Mouse (Mus musculus) right cerebral cortex, adult 2 months (tissue): ENCODE measurements around the gene Gm20388.
A peak's percentile ranks its signal among the peaks of the same experiment; 100 is the strongest.

ENCODE experiments used
- DNase-seq, 2 experiments: peaks; one replicate each; pipeline ENCODE4 v3.0.0; 2021 to 2022; ENCODE audit warnings: low spot score in 2 of 2

Gm20388 gene

GRCm38 (mm10) chr8:120412911-120413625 is 502.4 kb downstream of the Gm20388 start:
- DNase-seq, result peak; percentile 65 to 67

DNA sequence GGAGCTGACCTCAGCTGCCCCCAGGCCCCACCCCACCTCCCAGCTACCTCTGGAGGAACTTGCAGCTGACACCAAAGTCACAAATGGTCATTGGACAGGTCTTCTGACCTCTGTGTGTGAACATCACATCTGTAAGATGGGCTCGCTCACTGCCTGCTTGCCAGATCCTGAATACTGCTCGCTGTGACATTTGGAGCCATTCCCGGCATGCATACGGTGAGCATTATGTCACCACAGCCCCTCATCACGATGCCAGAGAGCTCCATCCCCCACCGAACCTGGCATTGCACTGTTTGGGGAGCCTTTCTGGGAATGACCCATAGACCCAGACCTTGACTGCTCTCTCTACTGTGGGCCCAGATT is 503.0 kb downstream of the Gm20388 start:
- DNase-seq, result no peak

DNA sequence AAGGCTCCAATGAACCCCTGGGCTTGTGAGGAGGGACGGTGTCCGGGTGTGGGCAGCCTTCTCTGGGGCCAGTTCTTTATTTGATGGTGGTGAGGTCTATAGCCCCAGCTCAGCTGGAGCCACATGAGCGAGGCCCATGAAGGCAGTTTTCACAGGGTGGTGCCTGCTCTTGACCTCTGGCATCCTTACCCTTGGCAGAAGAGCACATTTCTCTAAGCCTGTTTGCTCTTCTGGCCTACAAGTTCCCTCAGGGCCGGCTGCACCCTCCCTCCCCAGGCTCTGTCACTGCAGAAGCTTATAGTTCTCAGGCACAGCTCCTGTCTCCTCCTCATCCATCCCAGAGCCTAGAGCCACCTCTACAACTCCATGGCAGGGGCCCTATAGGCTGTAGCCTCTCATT is 503.6 kb downstream of the Gm20388 start:
- no peak for DNase-seq

DNA sequence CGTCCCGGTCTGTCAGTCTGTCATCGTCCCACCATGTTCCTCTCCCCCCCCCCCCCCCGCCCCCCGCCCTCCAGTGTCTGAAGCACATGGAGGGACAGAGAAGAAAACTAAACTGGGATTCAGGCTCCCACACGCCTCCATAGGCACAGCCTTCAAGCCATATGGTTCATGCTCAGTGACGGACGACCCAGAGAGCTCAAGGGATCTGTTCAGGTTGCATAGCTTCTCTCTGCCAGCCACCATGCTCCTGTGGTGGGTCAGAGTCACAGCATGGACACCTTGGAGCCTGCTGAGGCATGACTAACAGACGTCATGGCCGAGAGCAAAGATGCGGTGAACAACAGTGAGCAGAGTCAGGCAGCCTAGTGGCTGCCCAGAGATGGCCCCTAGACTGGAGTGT is 504.8 kb downstream of the Gm20388 start:
- no peak for DNase-seq

DNA sequence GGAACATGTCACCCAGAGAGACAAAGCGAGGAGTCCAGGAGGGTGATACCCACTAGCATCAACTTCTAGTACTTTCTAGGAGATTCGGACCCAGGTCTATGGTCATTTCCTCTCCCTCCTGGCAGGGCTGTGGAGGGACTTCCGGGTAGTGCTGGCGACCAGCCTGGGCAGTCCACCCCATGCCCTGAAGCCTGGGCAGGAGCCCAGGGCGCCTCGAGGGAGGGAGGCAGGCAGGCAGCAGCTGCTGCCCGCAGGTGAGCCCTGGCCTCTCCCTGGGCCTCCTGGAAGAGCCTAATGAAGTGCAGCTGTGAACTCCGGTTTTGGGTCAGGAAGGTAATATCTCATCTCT is 505.5 kb downstream of the Gm20388 start:
- DNase-seq, result no peak

DNA sequence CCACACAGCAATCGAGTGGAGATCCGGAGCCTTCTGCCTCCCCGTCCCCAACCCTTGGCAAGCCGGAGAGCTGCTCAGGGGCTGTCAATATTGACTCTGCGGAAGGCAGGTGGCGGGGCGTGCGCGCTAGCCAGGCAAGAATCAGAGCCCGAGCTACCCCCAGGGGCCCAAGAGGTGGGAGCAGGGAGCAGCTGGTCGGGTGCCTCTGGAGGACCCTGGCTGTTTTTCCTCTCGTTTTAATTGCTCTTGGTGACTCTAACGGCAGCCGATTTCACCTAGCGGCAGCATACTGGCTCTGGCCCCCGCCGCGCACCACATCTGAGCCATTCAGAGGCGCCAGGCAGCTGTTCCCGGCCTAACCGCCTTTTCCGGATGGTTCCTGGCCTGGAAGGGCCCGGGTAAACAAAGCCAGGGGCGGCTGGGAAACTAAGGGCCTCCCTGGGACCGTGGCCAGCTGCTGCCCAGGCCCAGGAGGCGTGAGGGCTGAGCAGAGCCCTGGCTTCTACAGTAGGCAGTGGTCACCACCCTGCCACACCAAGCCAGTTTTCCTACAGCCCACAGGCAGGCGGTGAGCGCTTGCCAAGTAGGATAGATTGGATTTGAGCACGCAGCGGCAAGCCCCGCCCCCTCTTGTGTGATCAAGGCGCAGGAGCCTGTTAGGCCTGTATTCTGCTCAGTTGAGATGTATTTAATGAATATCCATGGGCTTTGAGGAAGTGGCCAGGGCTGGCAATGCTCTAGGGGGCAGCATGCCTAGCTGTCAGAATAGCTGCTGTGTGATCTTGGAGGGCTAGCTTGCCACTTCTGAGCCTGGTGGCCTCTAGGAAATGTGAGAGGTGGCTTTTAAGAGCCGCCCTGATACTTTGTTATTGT is 506.1 kb downstream of the Gm20388 start:
- peak in 1 of 2 experiments; percentile 68 for DNase-seq

- no peak for DNase-seq
Observed at GRCm38 (mm10) chr8:120418188-120418587, 507.5 kb downstream of the Gm20388 start.

- no peak for DNase-seq
Observed at GRCm38 (mm10) chr8:120419675-120420074, 509.0 kb downstream of the Gm20388 start.

DNA sequence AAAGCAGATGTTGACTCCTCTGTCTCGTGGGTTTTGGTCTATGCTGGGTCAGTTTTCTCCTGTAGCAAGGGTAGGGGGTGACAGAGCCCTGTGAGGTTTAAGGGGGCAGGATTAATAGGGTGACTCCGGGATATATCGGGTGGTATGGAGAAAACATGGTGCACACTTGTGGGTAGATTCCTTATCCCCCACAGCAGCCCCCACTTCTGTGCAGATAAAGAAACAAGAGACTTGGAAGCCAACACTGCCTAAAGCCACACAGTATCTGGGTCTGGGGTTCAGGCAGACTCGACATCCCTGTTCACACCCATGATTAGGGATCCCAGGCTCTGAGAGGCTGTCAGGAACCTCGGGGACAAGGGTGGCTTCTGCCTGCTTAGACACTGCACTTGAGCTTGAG is 509.6 kb downstream of the Gm20388 start:
- DNase-seq, result no peak

GRCm38 (mm10) chr8:120421638-120422037 is 511.0 kb downstream of the Gm20388 start:
- DNase-seq, result no peak

DNA sequence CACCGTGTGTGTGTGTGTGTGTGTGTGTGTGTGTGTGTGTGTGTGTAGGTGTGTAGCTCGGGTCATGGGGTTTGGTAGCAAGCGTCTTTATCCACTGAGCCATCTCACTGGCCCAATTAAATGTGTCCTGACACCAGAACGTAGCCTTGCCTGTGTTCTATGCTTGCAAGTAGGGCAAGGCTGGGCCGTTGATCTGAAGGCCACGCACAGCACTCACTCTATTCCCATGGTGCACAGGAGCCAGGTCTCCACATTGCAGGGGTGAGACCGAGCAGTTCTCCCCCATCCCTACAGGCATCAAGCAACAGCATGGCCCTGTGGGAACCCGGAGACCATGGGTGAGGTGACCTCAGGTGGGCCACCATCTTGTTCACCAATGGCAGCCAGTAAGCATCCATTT is 511.6 kb downstream of the Gm20388 start:
- DNase-seq, result no peak

DNA sequence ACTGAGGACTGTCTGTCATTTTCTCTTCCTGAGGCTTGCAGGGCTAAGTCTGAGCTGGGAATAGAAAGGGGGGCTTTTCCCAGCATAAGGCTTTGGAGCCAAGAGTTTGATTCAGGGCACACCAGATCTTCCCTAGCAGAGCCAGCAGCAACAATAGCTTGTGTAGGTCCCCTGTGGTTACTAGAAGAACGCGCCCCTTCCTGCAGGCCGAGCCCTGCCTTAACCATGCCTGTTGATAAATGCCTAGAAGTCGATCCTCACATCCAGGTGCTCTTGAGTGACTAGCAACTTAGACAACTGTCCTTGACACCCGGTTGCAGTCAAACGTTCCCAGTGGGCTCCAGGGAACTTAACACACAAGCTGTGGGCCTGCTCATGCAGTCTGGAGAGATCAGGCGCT is 512.9 kb downstream of the Gm20388 start:
- no peak for DNase-seq

DNA sequence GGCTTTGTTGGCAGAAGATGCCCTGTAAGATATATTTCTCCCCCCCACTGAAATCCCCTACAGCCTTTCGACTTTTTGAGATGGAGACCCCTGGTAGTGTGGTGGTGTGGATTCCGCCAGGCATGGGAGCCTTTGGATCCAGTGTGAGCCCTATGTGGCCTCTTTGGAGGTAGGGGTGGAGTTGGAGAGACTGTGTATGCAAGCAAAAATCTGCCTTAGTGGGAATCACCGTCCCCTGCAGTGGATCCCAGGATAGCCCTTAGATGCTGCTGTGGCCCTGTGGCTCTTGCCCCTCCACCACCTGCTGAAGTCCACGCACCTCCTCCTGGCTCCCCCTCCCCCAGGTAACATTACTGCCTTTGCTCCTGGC is 514.2 kb downstream of the Gm20388 start:
- DNase-seq, result no peak

DNA sequence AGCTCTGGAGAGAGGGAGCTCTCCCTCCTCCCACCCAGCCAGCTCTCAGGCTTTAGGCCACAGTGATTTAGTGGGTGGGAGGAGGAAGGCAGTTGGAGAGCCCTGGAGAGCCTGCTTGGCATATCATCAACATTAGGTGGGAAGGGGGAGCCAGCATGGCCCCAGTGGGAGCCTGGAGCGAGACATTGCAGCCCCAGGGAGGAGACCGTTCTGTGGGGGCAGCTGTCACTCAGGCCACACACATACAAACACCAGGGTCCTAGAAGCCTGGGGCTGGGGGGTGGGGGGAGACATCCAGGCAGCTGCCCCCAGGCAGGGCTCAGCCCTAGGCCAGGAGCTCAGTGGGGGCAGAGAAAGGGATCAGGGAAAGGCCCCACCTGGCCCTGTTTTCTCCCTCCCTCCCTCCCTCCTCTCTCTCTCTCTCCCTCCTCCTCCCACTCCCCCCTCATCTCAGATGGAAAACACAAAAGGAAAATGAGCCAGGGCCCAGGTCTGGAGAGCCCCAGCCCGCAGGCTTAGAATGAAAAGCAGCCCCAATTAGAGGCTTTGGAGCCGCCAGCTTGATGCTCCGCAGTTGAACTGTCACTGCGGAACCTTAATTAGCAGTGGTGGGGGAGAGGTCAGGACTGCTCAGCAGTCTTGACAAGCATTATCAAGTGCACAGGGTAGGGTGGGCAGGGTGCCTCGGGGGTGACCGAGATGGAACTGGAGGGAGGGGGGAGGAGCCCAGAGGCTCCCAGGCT is 514.7 kb downstream of the Gm20388 start:
- DNase-seq, result no peak

DNA sequence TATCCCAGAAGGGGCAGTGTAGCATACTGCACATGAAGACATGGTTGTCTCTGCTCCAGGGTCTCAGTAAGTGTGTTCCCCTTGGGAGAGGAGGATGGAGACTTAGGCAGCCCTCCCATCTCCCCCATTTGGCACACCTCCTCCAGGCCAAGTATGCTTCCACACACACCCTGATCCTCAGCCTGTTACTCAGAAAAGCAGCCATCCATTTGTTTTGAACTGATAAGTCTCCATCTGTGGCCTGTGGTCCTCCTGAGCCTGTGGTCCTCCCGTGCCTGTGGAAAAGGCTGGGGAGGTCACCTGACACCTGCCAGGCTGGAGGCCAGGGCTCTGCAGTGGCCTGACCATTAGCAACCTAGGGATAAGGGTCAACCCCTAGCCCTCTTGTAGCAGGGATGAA is 515.5 kb downstream of the Gm20388 start:
- no peak for DNase-seq

DNA sequence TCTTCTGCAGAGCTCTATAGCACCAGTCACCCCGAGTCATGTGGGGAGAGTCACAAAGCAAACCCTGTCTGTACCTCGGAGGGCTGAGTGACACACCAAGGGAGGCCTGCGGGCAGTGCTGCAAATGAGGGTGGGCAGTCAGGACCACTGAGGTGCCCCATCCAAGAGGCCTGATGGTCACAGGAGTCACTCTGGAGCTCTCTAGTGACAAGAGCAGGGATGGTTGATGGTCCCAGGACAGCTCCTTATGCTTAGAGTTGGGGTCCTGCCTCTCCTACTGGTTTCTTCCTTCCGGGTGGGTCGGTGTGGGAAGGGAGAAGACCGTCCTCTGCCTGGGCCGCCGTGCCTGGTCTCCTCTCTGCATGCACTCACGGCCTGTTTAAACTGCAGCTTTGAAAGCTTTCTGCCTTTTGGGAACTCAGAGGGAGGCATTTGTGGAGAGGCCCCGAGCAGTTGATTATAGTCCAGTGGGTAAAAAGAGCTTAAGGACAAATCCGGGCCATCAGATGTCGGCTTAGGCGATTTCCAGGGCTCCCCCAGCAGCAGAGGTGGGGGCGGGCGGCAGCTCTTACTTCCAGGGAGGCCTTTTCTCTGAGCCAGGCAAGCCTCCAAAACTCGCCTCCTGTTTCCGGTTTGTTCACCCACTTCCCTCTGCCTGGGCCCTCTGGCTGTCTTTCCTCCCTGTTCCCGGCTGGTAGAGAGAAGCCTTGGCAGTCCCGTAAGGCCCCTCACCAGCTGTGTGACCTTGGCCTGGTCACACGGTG is 516.2 kb downstream of the Gm20388 start:
- DNase-seq, result peak; percentile 80 to 84

DNA sequence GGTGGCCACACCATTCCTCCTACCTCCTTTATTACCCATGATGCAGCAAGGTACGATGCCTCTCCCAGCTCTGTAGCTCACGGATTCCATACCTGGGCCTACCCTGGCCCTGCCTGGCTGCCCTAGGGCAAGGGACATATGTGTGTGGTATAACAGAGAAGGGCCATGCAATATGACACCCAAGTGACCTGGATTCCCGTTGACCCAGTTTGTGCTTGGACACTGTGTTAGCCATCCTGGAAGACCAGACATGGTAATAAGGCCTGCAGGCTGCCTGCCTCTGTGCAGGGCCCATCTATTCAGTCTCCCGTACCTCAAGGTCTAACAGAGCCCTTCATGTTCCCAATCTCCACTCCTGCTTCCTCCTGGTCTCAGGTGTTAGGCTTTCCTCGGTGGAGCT is 517.9 kb downstream of the Gm20388 start:
- no peak for DNase-seq

- no peak for DNase-seq
Observed at GRCm38 (mm10) chr8:120429116-120429515, 518.5 kb downstream of the Gm20388 start.

GRCm38 (mm10) chr8:120431042-120431441 is 520.4 kb downstream of the Gm20388 start:
- no peak for DNase-seq

GRCm38 (mm10) chr8:120432438-120432837 is 521.8 kb downstream of the Gm20388 start:
- DNase-seq, result no peak

DNA sequence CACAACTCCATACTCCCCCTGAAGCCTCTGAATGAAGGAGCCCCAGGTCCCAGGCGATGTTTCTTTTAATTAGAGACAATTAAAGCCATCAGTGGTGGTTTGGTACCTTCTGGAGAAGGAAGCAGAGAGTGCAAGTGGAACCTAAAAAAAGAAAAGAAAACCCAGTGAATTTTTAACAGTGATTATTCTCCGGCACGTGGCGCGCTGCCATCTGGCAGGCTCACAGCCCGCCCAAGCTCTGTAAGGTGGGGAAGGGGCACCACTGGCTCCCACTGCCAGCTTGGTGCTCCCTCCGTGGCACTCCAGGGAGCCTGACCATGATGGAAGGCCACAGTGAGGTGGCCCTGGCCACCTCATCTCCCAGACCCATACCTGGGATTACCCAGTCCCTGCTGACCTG is 522.5 kb downstream of the Gm20388 start:
- DNase-seq, result peak in 1 of 2 experiments; percentile 33

- DNase-seq, result no peak
Observed at GRCm38 (mm10) chr8:120433734-120434133, 523.1 kb downstream of the Gm20388 start.
